Mouse (Mus musculus): ENCODE measurements around the gene Vmn2r56. TPM values are rescaled to one million over a fixed set of nuclear protein-coding genes. Genes with fewer than 3 reads are reported as not detected.

Gene Vmn2r56
- not detected for polyA plus RNA-seq (2014; fragmentation: Illumina TruSeq; extraction: RNeasy Lipid Tissue Mini Kit (QIAGEN cat#74804); ENCODE audit: low read depth, low replicate concordance)

GRCm38 (mm10) chr7:12734904-12735303 is at the start of gene Vmn2r56:
Gene Vmn2r56, minus strand, starts transcription at chr7:12735004.

DNA sequence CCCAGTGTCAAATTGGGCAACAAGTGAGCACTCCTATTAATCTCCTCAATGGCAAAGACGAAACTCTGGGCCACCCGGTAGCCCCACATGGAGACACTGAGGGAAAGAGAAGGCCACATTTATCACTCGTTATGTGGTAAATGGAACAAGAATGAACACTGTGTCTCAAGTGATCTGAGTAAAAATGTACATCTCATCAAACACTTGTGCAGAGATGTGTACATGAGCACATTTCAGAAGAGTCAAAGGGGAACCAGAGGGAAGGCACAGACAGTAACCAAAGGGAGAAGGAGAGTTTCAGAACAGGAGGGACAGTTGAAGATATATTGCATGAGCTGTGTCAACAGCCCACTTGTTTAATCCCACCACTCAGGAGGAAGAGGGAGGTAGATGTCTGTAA is 49.9 kb downstream of the Vmn2r56 start, which contains the start of gene Vmn2r55:
Vmn2r55 (minus strand) TSS at position 101 of the 400 bp plus-strand sequence.

GRCm38 (mm10) chr7:12640219-12640618 is 94.6 kb downstream of the Vmn2r56 start, which contains the start of gene Vmn2r54:
Gene Vmn2r54, minus strand, starts transcription at chr7:12640319.

Other genes starting within 250 kb of the Vmn2r56 start
- gene 2900092C05Rik, start 222.5 kb downstream of the Vmn2r56 start, polyA plus RNA-seq (2014; fragmentation: Illumina TruSeq; extraction: RNeasy Lipid Tissue Mini Kit (QIAGEN cat#74804); ENCODE audit: low read depth, low replicate concordance), result 287 TPM
- 0.04 TPM for gene Vmn2r53, start 126.2 kb downstream of the Vmn2r56 start, polyA plus RNA-seq (2014; fragmentation: Illumina TruSeq; extraction: RNeasy Lipid Tissue Mini Kit (QIAGEN cat#74804); ENCODE audit: low read depth, low replicate concordance)
- not detected for gene Vmn2r54, start 94.7 kb downstream of the Vmn2r56 start, polyA plus RNA-seq (2014; fragmentation: Illumina TruSeq; extraction: RNeasy Lipid Tissue Mini Kit (QIAGEN cat#74804); ENCODE audit: low read depth, low replicate concordance)
- gene Vmn2r55, start 50.0 kb downstream of the Vmn2r56 start, polyA plus RNA-seq (2014; fragmentation: Illumina TruSeq; extraction: RNeasy Lipid Tissue Mini Kit (QIAGEN cat#74804); ENCODE audit: low read depth, low replicate concordance), result not detected
- gene Zscan18, start 68.6 kb upstream of the Vmn2r56 start, polyA plus RNA-seq (2014; fragmentation: Illumina TruSeq; extraction: RNeasy Lipid Tissue Mini Kit (QIAGEN cat#74804); ENCODE audit: low read depth, low replicate concordance), result 12.1 TPM
- 34.9 TPM for gene Zfp329, start 83.9 kb upstream of the Vmn2r56 start, polyA plus RNA-seq (2014; fragmentation: Illumina TruSeq; extraction: RNeasy Lipid Tissue Mini Kit (QIAGEN cat#74804); ENCODE audit: low read depth, low replicate concordance)
- 179 TPM for gene Zfp110, start 99.8 kb upstream of the Vmn2r56 start, polyA plus RNA-seq (2014; fragmentation: Illumina TruSeq; extraction: RNeasy Lipid Tissue Mini Kit (QIAGEN cat#74804); ENCODE audit: low read depth, low replicate concordance)
- gene Zfp128, start 146.2 kb upstream of the Vmn2r56 start, polyA plus RNA-seq (2014; fragmentation: Illumina TruSeq; extraction: RNeasy Lipid Tissue Mini Kit (QIAGEN cat#74804); ENCODE audit: low read depth, low replicate concordance), result 16.0 TPM
- gene Zscan22, start 162.8 kb upstream of the Vmn2r56 start, polyA plus RNA-seq (2014; fragmentation: Illumina TruSeq; extraction: RNeasy Lipid Tissue Mini Kit (QIAGEN cat#74804); ENCODE audit: low read depth, low replicate concordance), result 13.5 TPM
- gene Rps5, start 187.3 kb upstream of the Vmn2r56 start, polyA plus RNA-seq (2014; fragmentation: Illumina TruSeq; extraction: RNeasy Lipid Tissue Mini Kit (QIAGEN cat#74804); ENCODE audit: low read depth, low replicate concordance), result 10.1 TPM
- 0.15 TPM for gene Rnf225, start 192.4 kb upstream of the Vmn2r56 start, polyA plus RNA-seq (2014; fragmentation: Illumina TruSeq; extraction: RNeasy Lipid Tissue Mini Kit (QIAGEN cat#74804); ENCODE audit: low read depth, low replicate concordance)
- gene Zfp324, start 230.8 kb upstream of the Vmn2r56 start, polyA plus RNA-seq (2014; fragmentation: Illumina TruSeq; extraction: RNeasy Lipid Tissue Mini Kit (QIAGEN cat#74804); ENCODE audit: low read depth, low replicate concordance), result 0.43 TPM
- 5.4 TPM for gene Zfp446, start 242.8 kb upstream of the Vmn2r56 start, polyA plus RNA-seq (2014; fragmentation: Illumina TruSeq; extraction: RNeasy Lipid Tissue Mini Kit (QIAGEN cat#74804); ENCODE audit: low read depth, low replicate concordance)